Mouse (Mus musculus) lung, postnatal 0 days (tissue): ENCODE results near the gene Th. TPM values are rescaled to one million over a fixed set of nuclear protein-coding genes. Genes with fewer than 3 reads are reported as not detected.

Experiments used
- ATAC-seq: fragments of 200-750 bp; cut with Nextera tagmentation; 2 replicates; pipeline ENCODE4 v1.8.0; 2017; ENCODE audit warnings: moderate library complexity
- DNase-seq: peaks from one replicate; pipeline ENCODE4 v3.0.0-alpha.2; 2016; ENCODE audit warnings: low spot score
- H3K27ac ChIP-seq: fragments of 300-500 bp; sonication (generic); 2 replicates; pipeline ENCODE4 v1.5.1; 2014; ENCODE audit warnings: antibody characterized with exemption, mild to moderate bottlenecking, low read length, mixed read lengths
- H3K27me3 ChIP-seq: fragments of 300-500 bp; sonication (generic); replicated peaks from 2 replicates; pipeline ENCODE4 v1.6.1; 2014; ENCODE audit warnings: low read length, mixed read lengths; ENCODE audit not compliant: insufficient read depth
- H3K36me3 ChIP-seq: fragments of 300-500 bp; sonication (generic); 2 replicates; pipeline ENCODE4 v1.6.1; 2014; ENCODE audit warnings: low read length, mixed read lengths; ENCODE audit not compliant: insufficient read depth
- H3K4me1 ChIP-seq: fragments of 300-500 bp; sonication (generic); 2 replicates; pipeline ENCODE4 v1.6.1; 2014; ENCODE audit warnings: antibody characterized with exemption, low read depth, low read length, mixed read lengths; ENCODE audit not compliant: insufficient read depth
- H3K4me2 ChIP-seq: fragments of 300-500 bp; sonication (generic); replicated peaks from 2 replicates; pipeline ENCODE4 v1.6.1; 2014; ENCODE audit warnings: low read depth, mild to moderate bottlenecking, low read length, moderate library complexity, mixed read lengths
- H3K4me3 ChIP-seq: fragments of 300-500 bp; sonication (generic); 2 replicates; pipeline ENCODE4 v1.5.1; 2014; ENCODE audit warnings: low read depth, low read length
- H3K9ac ChIP-seq: fragments of 300-500 bp; sonication (generic); replicated peaks from 2 replicates; pipeline ENCODE4 v1.6.1; 2014; ENCODE audit warnings: low read depth, mild to moderate bottlenecking
- H3K9me3 ChIP-seq: fragments of 300-500 bp; sonication (generic); 2 replicates; pipeline ENCODE4 v1.6.1; 2016; ENCODE audit warnings: low read length, mixed read lengths
- CTCF ChIP-seq: IDR thresholded peaks from 2 replicates; pipeline ENCODE4 v1.5.1; 2016; ENCODE audit warnings: antibody characterized with exemption, mild to moderate bottlenecking
- EP300 ChIP-seq: IDR thresholded peaks from 2 replicates; pipeline ENCODE4 v1.6.1; 2016; ENCODE audit warnings: antibody characterized with exemption, mild to moderate bottlenecking, control low read depth
- WGBS: fragments of 180-500 bp; shearing (Covaris S2); extraction: QIAGEN DNeasy Blood & Tissue Kit; methylation state at CpG from one replicate; pipeline ENCODE4 v1.1.7; 2014; 5-methylcytosine and 5-hydroxymethylcytosine counted together
- polyA plus RNA-seq: library from polyadenylated mRNA; unstranded; fragments of >200 nt; fragmentation: Nextera tagmentation; extraction: Ambion mirVana; gene quantifications from 2 replicates; pipeline ENCODE4 v1.2.1, GENCODE M21; 2015

Gene Th
- polyA plus RNA-seq, 1 experiment from 2014 or later, result 0.08 TPM

- no peak overlapping the region for H3K9ac ChIP-seq
- WGBS, result 55% methylated on average over 2 of the region's 2 CpGs
- H3K4me1 ChIP-seq, result no peaks in the 10 kb centered on the region
- no peaks in the 10 kb centered on the region for H3K27me3 ChIP-seq
- ATAC-seq (no peak), DNase-seq (no peak)
- no peaks in the 10 kb centered on the region for H3K36me3 ChIP-seq
- no peak overlapping the region for H3K4me2 ChIP-seq
- no peak overlapping the region for H3K27ac ChIP-seq
- TF ChIP-seq EP300 (no peak), CTCF (no peak)
- H3K9me3 ChIP-seq, result no peaks in the 10 kb centered on the region
- no peak overlapping the region for H3K4me3 ChIP-seq
Measured at GRCm38 (mm10) chr7:142956018-142956417, 25.1 kb upstream of the Th start.

GRCm38 (mm10) chr7:142949568-142949967, 18.6 kb upstream of the Th start:
- Histone ChIP-seq H3K4me1 (no peaks in the 10 kb centered on the region), H3K9me3 (no peaks in the 10 kb centered on the region), H3K4me2 (no peak overlapping the region), H3K27ac (no peak overlapping the region), H3K9ac (no peak overlapping the region), H3K4me3 (no peak overlapping the region), H3K27me3 (no peaks in the 10 kb centered on the region), H3K36me3 (no peaks in the 10 kb centered on the region)
- DNase-seq (no peak), ATAC-seq (no peak)
- WGBS, result 25% methylated on average over 1 of the region's 1 CpGs
- TF ChIP-seq EP300 (no peak), CTCF (no peak)

- H3K9me3 ChIP-seq, result no peaks in the 10 kb centered on the region
- no peak for ATAC-seq
- H3K4me3 ChIP-seq, result no peak overlapping the region
- TF ChIP-seq EP300 (no peak), CTCF (no peak)
- no peak for DNase-seq
- no peak overlapping the region for H3K27ac ChIP-seq
- H3K4me2 ChIP-seq, result no peak overlapping the region
- H3K36me3 ChIP-seq, result no peaks in the 10 kb centered on the region
- no peak overlapping the region for H3K9ac ChIP-seq
- no peaks in the 10 kb centered on the region for H3K4me1 ChIP-seq
- no peaks in the 10 kb centered on the region for H3K27me3 ChIP-seq
Measured at GRCm38 (mm10) chr7:142937631-142938030, 6.7 kb upstream of the Th start.

GRCm38 (mm10) chr7:142935708-142936107, 4.8 kb upstream of the Th start:
- ATAC-seq (peak; percentile 57), DNase-seq (peak; percentile 21)
- no peak for TF ChIP-seq EP300
- TF ChIP-seq CTCF, result peak; percentile 25
- Histone ChIP-seq H3K27me3 (no peaks in the 10 kb centered on the region), H3K9ac (no peak overlapping the region), H3K4me3 (no peak overlapping the region), H3K4me2 (no peak overlapping the region), H3K9me3 (no peaks in the 10 kb centered on the region), H3K27ac (no peak overlapping the region), H3K4me1 (no peaks in the 10 kb centered on the region), H3K36me3 (no peaks in the 10 kb centered on the region)
- 64% methylated on average over 14 of the region's 14 CpGs for WGBS

GRCm38 (mm10) chr7:142932469-142932868, 1.5 kb upstream of the Th start:
- H3K27me3 ChIP-seq, result no peaks in the 10 kb centered on the region
- ATAC-seq, result no peak

GRCm38 (mm10) chr7:142929516-142929915, 1.4 kb downstream of the Th start:
- no peak for ATAC-seq

More at GRCm38 (mm10) chr7:142932469-142932868, 1.5 kb upstream of the Th start:
- H3K4me2 ChIP-seq, result no peak overlapping the region
- no peaks in the 10 kb centered on the region for H3K4me1 ChIP-seq
- WGBS, result 46% methylated on average over 3 of the region's 3 CpGs
- H3K9ac ChIP-seq, result no peak overlapping the region
- H3K4me3 ChIP-seq, result no peak overlapping the region
- no peak overlapping the region for H3K27ac ChIP-seq
- no peaks in the 10 kb centered on the region for H3K36me3 ChIP-seq
- no peaks in the 10 kb centered on the region for H3K9me3 ChIP-seq
- no peak for TF ChIP-seq CTCF
- TF ChIP-seq EP300, result no peak
- no peak for DNase-seq

GRCm38 (mm10) chr7:142927293-142927692, 3.6 kb downstream of the Th start:
- Histone ChIP-seq H3K27me3 (no peaks in the 10 kb centered on the region), H3K9ac (no peak overlapping the region), H3K4me2 (no peak overlapping the region), H3K4me1 (no peaks in the 10 kb centered on the region), H3K4me3 (no peak overlapping the region), H3K36me3 (no peaks in the 10 kb centered on the region), H3K27ac (no peak overlapping the region), H3K9me3 (no peaks in the 10 kb centered on the region)
- ATAC-seq (no peak), DNase-seq (no peak)
- 75% methylated on average over 8 of the region's 8 CpGs for WGBS
- TF ChIP-seq CTCF, result no peak

More at GRCm38 (mm10) chr7:142929516-142929915, 1.4 kb downstream of the Th start:
- Histone ChIP-seq H3K36me3 (no peaks in the 10 kb centered on the region), H3K4me2 (no peak overlapping the region), H3K9me3 (no peaks in the 10 kb centered on the region), H3K4me3 (no peak overlapping the region), H3K27me3 (no peaks in the 10 kb centered on the region), H3K27ac (no peak overlapping the region), H3K9ac (no peak overlapping the region), H3K4me1 (no peaks in the 10 kb centered on the region)
- 83% methylated on average over 2 of the region's 2 CpGs for WGBS
- DNase-seq, result no peak
- TF ChIP-seq CTCF (no peak), EP300 (no peak)
